Mouse (Mus musculus): ENCODE results near the gene Rptor. TPM values are rescaled to one million over a fixed set of nuclear protein-coding genes. Genes with fewer than 3 reads are reported as not detected.

Rptor gene
- total and polyA plus RNA-seq, 3 experiments, result 19.7 to 32.4 (median 32.1) TPM

DNA sequence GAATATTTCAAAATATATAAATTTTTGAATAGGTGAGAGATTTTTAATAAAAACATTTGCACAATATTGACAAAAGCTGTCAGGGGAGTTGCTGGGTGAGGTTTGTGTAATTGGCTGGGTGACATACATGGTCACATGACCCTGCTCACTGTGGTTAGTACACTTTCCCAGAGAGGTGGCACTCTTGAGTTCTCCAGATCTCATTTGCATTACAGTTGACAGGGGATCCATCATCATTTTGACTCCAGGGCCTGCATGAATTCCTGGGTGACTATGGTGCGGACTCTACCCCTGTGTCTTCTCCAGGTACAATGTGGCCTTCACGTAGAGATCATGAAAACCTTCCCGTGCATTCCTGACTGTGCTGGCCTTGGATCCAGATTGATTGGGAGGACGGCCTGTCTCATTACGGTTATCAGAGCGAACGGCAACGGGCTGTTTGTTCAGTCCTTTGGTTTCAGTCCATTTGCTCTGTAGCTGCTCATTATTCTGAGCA lies 183.7 kb downstream of the Rptor start:
- TF ChIP-seq POLR2A (IDR thresholded peaks at IDR 0.05; ENCODE audit: insufficient read depth, low read depth, low read length) (no peak), CTCF (IDR thresholded peaks at IDR 0.05) (no peak), EP300 (IDR thresholded peaks at IDR 0.05; ENCODE audit: insufficient read depth, low read depth, low read length) (no peak)
- no peaks in the 10 kb centered on the region for H3K27me3 ChIP-seq (ENCODE audit: control insufficient read depth, insufficient read depth, low read length)
- intact Hi-C loops (cut with DNase I), result no loop called here
- H3K4me3 ChIP-seq, result no peak overlapping the region
- H3K36me3 ChIP-seq (ENCODE audit: control insufficient read depth, insufficient read depth, low read length), result no peaks in the 10 kb centered on the region; the same call in 1 of the 2 replicates
- DNase-seq, result no peak
- no peaks in the 10 kb centered on the region; the same call in 1 of the 2 replicates for H3K79me2 ChIP-seq (replicated peaks; ENCODE audit: control insufficient read depth, insufficient read depth, low read length)
- no peak overlapping the region for H3K9ac ChIP-seq (ENCODE audit: low read depth, low read length)
- no peak overlapping the region for H3K27ac ChIP-seq
- peaks cover 7% of the 10 kb centered on the region for H3K4me1 ChIP-seq (ENCODE audit: control insufficient read depth, insufficient read depth, low read length)
- WGBS, result 95% methylated on average over 8 of the region's 8 CpGs

GRCm38 (mm10) chr11:119788488-119788887 lies 185.8 kb downstream of the Rptor start:
- Histone ChIP-seq H3K4me3 (no peak overlapping the region), H3K36me3 (ENCODE audit: control insufficient read depth, insufficient read depth, low read length) (no peaks in the 10 kb centered on the region), H3K27ac (no peak overlapping the region), H3K4me1 (ENCODE audit: control insufficient read depth, insufficient read depth, low read length) (peaks cover 5% of the 10 kb centered on the region), H3K9ac (ENCODE audit: low read depth, low read length) (no peak overlapping the region), H3K27me3 (ENCODE audit: control insufficient read depth, insufficient read depth, low read length) (no peaks in the 10 kb centered on the region), H3K79me2 (replicated peaks; ENCODE audit: control insufficient read depth, insufficient read depth, low read length) (no peaks in the 10 kb centered on the region; the same call in 1 of the 2 replicates)
- intact Hi-C loops (cut with DNase I), result no loop called here
- no peak for DNase-seq
- WGBS, result 93% methylated on average over 7 of the region's 7 CpGs
- TF ChIP-seq EP300 (IDR thresholded peaks at IDR 0.05; ENCODE audit: insufficient read depth, low read depth, low read length), result no peak
- TF ChIP-seq CTCF (IDR thresholded peaks at IDR 0.05), result no peak
- TF ChIP-seq POLR2A (IDR thresholded peaks at IDR 0.05; ENCODE audit: insufficient read depth, low read depth, low read length), result no peak

GRCm38 (mm10) chr11:119788919-119789713 lies 186.4 kb downstream of the Rptor start:
- TF ChIP-seq POLR2A (IDR thresholded peaks at IDR 0.05; ENCODE audit: insufficient read depth, low read depth, low read length), result no peak
- no peak for TF ChIP-seq EP300 (IDR thresholded peaks at IDR 0.05; ENCODE audit: insufficient read depth, low read depth, low read length)
- no peak for TF ChIP-seq CTCF (IDR thresholded peaks at IDR 0.05)
- intact Hi-C loops (cut with DNase I), result no loop called here

DNA sequence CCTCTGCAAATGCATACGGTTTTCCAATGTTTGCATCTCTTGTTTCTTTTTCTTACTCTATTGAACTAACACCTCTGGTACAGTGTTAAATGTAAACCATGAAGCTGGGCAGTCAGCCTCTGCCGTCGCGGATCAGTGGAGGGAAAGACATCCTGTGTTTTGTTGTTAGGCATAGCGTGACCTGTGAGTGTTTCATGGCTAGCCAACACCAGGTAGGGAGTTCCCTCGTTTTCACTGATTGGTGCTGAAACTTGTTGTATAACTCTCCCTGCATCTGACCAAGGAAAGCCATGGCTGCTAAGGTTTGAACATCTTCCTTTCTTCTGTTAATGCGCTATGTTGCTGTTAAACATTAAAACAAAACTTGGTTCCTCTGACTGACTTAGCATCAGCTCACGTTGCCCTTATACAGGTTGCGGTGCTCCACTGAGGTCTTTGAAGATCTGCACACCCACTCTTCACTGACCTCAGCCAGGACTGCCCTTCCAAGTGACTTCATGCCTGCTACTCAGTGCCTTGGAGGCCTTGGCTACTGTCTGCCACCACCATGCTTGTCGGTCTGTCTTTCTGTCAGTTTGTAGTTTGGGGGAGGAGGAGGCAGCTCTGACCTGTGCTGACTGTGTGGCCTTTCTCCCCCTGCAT lies 189.3 kb downstream of the Rptor start:
- DNase-seq, result no peak
- no peaks in the 10 kb centered on the region for H3K36me3 ChIP-seq (ENCODE audit: control insufficient read depth, insufficient read depth, low read length)
- H3K9ac ChIP-seq (ENCODE audit: low read depth, low read length), result no peak overlapping the region
- TF ChIP-seq CTCF (IDR thresholded peaks at IDR 0.05), result no peak
- no peak for TF ChIP-seq POLR2A (IDR thresholded peaks at IDR 0.05; ENCODE audit: insufficient read depth, low read depth, low read length)
- TF ChIP-seq EP300 (IDR thresholded peaks at IDR 0.05; ENCODE audit: insufficient read depth, low read depth, low read length), result no peak
- H3K4me1 ChIP-seq (ENCODE audit: control insufficient read depth, insufficient read depth, low read length), result peaks cover 5% of the 10 kb centered on the region
- peaks cover 1% of the 10 kb centered on the region; the same call in 1 of the 2 replicates for H3K79me2 ChIP-seq (replicated peaks; ENCODE audit: control insufficient read depth, insufficient read depth, low read length)
- no peaks in the 10 kb centered on the region for H3K27me3 ChIP-seq (ENCODE audit: control insufficient read depth, insufficient read depth, low read length)
- H3K4me3 ChIP-seq, result no peak overlapping the region
- intact Hi-C loops (cut with DNase I), result no loop called here
- WGBS, result 85% methylated on average over 10 of the region's 10 CpGs
- H3K27ac ChIP-seq, result no peak overlapping the region

More at GRCm38 (mm10) chr11:119788919-119789713, 186.4 kb downstream of the Rptor start:
- WGBS, result 55% methylated on average over 3 of the region's 3 CpGs
- Histone ChIP-seq H3K36me3 (ENCODE audit: control insufficient read depth, insufficient read depth, low read length) (no peaks in the 10 kb centered on the region), H3K79me2 (replicated peaks; ENCODE audit: control insufficient read depth, insufficient read depth, low read length) (no peaks in the 10 kb centered on the region; the same call in 1 of the 2 replicates), H3K27me3 (ENCODE audit: control insufficient read depth, insufficient read depth, low read length) (no peaks in the 10 kb centered on the region), H3K9ac (ENCODE audit: low read depth, low read length) (no peak overlapping the region), H3K4me1 (ENCODE audit: control insufficient read depth, insufficient read depth, low read length) (peaks cover 5% of the 10 kb centered on the region), H3K27ac (no peak overlapping the region), H3K4me3 (no peak overlapping the region)
- no peak for DNase-seq

- WGBS, result 89% methylated on average over 6 of the region's 6 CpGs
- intact Hi-C loops (cut with DNase I), result no loop called here
- Histone ChIP-seq H3K36me3 (ENCODE audit: control insufficient read depth, insufficient read depth, low read length) (no peaks in the 10 kb centered on the region), H3K4me3 (no peak overlapping the region), H3K9ac (ENCODE audit: low read depth, low read length) (no peak overlapping the region), H3K4me1 (ENCODE audit: control insufficient read depth, insufficient read depth, low read length) (peaks cover 5% of the 10 kb centered on the region), H3K27ac (no peak overlapping the region), H3K79me2 (replicated peaks; ENCODE audit: control insufficient read depth, insufficient read depth, low read length) (peaks cover 1% of the 10 kb centered on the region; the same call in 1 of the 2 replicates), H3K27me3 (ENCODE audit: control insufficient read depth, insufficient read depth, low read length) (no peaks in the 10 kb centered on the region)
- no peak for DNase-seq
- TF ChIP-seq CTCF (IDR thresholded peaks at IDR 0.05) (no peak), EP300 (IDR thresholded peaks at IDR 0.05; ENCODE audit: insufficient read depth, low read depth, low read length) (no peak), POLR2A (IDR thresholded peaks at IDR 0.05; ENCODE audit: insufficient read depth, low read depth, low read length) (no peak)
These were observed 190.7 kb downstream of the Rptor start for GRCm38 (mm10) chr11:119793378-119793777.

All from heart, adult 2 months (tissue).